Mouse (Mus musculus) frontal cortex, postnatal 25 days (tissue): ENCODE data around the gene Kcnk16.

ENCODE experiments used
- DNase-seq, 2 experiments: peaks; one replicate each; pipeline ENCODE4 v3.0.0; 2022; ENCODE audit warnings: low spot score in 2 of 2

The Kcnk16 gene

GRCm38 (mm10) chr14:20230063-20230491, 38.9 kb downstream of the Kcnk16 start:
- no peak for DNase-seq

GRCm38 (mm10) chr14:20229437-20229836, 39.6 kb downstream of the Kcnk16 start:
- no peak for DNase-seq

GRCm38 (mm10) chr14:20228336-20228735, 40.7 kb downstream of the Kcnk16 start:
- DNase-seq = no peak

GRCm38 (mm10) chr14:20226982-20227381, 42.0 kb downstream of the Kcnk16 start:
- no peak for DNase-seq

- DNase-seq = no peak
Observed at GRCm38 (mm10) chr14:20226488-20226887, 42.5 kb downstream of the Kcnk16 start.

GRCm38 (mm10) chr14:20225525-20225924, 43.5 kb downstream of the Kcnk16 start:
- no peak for DNase-seq

- DNase-seq = no peak
Observed at GRCm38 (mm10) chr14:20224576-20225218, 44.3 kb downstream of the Kcnk16 start.

- DNase-seq = no peak
Observed at GRCm38 (mm10) chr14:20224163-20224562, 44.8 kb downstream of the Kcnk16 start.

- DNase-seq = no peak
Observed at GRCm38 (mm10) chr14:20223253-20223652, 45.7 kb downstream of the Kcnk16 start.

- no peak for DNase-seq
Observed at GRCm38 (mm10) chr14:20221083-20221482, 47.9 kb downstream of the Kcnk16 start.

- no peak for DNase-seq
Observed at GRCm38 (mm10) chr14:20219849-20220248, 49.1 kb downstream of the Kcnk16 start.

- DNase-seq = no peak
Observed at GRCm38 (mm10) chr14:20217299-20217864, 51.6 kb downstream of the Kcnk16 start.

GRCm38 (mm10) chr14:20216561-20217298, 52.3 kb downstream of the Kcnk16 start:
- no peak for DNase-seq

GRCm38 (mm10) chr14:20215826-20216225, 53.2 kb downstream of the Kcnk16 start:
- no peak for DNase-seq

- DNase-seq = no peak
Observed at GRCm38 (mm10) chr14:20214125-20214524, 54.9 kb downstream of the Kcnk16 start.

- DNase-seq = no peak
Observed at GRCm38 (mm10) chr14:20211754-20212601, 57.0 kb downstream of the Kcnk16 start.
